Mouse (Mus musculus): ENCODE results near the gene Mlph.

Gene Mlph

GRCm38 (mm10) chr1:90906357-90906756 lies 8.5 kb upstream of the Mlph start:
- DNase-seq (ENCODE audit: low read depth, low spot score), result peak; percentile 45

DNA sequence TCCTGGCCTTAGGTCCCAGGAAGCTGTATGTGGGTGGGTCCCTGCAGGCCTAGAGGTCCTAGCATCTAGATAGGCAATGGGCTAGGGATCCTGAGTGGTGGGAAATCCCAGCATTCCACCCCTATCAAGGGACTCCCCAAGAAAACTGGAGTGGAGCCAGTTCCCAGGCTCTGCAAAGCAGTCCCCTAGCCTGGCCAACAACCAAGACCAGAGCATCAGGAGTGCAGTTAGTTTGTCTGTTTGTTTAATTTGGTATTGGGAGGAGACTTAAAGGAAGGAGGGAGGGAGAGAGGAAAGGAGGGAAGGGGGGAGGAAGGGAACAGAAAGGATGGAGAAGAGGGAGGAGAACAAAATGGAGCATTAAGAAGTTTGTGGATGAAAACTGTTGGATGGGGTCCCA lies 5.7 kb upstream of the Mlph start:
- DNase-seq (ENCODE audit: low read depth, low spot score), result no peak

- DNase-seq (ENCODE audit: low read depth, low spot score), result no peak
Observed at GRCm38 (mm10) chr1:90909631-90910152, 5.2 kb upstream of the Mlph start.

GRCm38 (mm10) chr1:90913231-90913630 lies 1.7 kb upstream of the Mlph start:
- DNase-seq (ENCODE audit: low read depth, low spot score), result no peak

GRCm38 (mm10) chr1:90917509-90917908 lies 2.6 kb downstream of the Mlph start:
- no peak for DNase-seq (ENCODE audit: low read depth, low spot score)

GRCm38 (mm10) chr1:90921687-90922086 lies 6.8 kb downstream of the Mlph start:
- no peak for DNase-seq (ENCODE audit: low read depth, low spot score)

- no peak for DNase-seq (ENCODE audit: low read depth, low spot score)
Observed at GRCm38 (mm10) chr1:90926030-90926429, 11.1 kb downstream of the Mlph start.

DNA sequence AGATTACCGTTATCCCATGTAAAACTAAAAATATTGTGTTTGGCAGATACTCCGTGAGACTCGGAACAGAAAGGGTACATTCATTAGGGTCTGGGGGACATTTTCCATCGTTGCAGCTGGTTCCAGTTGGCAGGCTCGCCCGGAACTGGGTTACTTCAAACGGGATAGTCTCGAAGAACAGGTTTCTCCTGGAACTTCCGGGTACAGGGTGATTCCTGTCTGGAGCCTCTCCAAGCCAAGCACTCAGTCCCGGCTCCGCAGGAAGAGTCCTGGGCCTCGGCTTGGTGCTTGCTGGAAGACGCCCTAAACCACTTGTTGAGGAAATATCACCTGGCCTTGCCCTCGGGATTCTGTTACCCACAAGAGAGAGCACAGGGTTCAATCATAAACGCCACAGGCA lies 12.4 kb downstream of the Mlph start:
- no peak for DNase-seq (ENCODE audit: low read depth, low spot score)

- DNase-seq (ENCODE audit: low read depth, low spot score), result no peak
Observed at GRCm38 (mm10) chr1:90927929-90928574, 13.2 kb downstream of the Mlph start.

DNA sequence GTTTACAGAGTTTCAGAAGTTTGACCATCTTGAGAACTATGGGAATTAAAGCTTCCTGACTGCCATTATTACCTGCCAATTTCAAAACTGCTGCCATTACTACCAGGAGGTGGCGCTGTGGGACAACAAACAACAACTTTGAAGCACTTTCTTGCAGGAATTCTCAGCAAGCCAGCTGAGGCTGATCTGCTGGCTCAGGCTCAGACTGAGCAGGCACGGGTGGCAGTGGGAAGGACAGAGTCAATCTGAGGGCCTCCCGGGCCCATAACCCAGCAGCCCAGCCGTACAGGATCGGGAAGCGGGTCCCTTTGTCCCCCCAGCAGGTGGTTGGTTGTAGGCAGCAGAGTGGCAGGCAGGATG lies 13.7 kb downstream of the Mlph start:
- DNase-seq (ENCODE audit: low read depth, low spot score), result peak; percentile 68

GRCm38 (mm10) chr1:90933001-90933400 lies 18.1 kb downstream of the Mlph start:
- DNase-seq (ENCODE audit: low read depth, low spot score), result no peak

DNA sequence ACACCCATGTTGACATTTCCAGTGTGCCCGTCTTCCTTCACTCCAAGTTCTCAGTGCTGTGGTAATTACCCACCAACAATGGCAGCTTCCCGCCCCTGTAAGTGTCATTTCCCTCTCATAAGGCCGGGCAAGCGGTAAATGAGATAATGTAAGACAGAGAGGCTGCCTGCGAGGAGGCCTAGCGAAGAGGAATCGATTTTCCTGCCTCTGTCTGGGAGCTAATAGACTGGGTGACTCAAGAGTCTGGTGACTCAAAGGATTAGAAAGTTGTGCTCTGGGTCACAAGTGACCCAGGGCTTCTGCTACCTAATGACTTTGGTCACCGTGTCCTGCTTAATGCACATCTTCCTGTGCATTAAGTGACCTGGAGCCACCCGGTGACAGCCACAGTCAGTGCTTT lies 22.1 kb downstream of the Mlph start:
- DNase-seq (ENCODE audit: low read depth, low spot score), result no peak

DNA sequence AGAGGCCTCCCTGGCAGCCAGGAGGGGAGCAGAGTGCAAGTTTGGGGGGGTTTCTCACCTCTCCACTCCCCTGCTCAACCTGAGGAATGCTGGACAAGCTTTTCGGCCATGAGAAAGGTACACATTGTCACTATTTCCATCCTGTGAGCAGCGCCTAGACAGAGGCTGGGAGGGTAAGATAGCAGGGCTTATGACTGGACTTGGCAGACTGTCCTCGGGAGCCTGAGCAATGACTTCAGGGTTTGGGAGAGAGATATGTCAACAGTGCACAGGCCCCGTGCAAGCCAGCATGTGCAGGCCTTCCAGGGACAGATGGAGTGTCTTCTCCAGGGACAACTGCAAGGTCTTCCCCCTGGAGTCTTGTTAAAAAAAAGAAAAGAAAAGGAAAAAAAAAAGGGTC lies 25.1 kb downstream of the Mlph start:
- DNase-seq (ENCODE audit: low read depth, low spot score), result no peak

- peak; percentile 8 for DNase-seq (ENCODE audit: low read depth, low spot score)
Observed at GRCm38 (mm10) chr1:90945171-90945570, 30.3 kb downstream of the Mlph start.

GRCm38 (mm10) chr1:90947252-90947651 lies 32.4 kb downstream of the Mlph start:
- DNase-seq (ENCODE audit: low read depth, low spot score), result no peak

- no peak for DNase-seq (ENCODE audit: low read depth, low spot score)
Observed at GRCm38 (mm10) chr1:90949309-90949708, 34.4 kb downstream of the Mlph start.

- no peak for DNase-seq (ENCODE audit: low read depth, low spot score)
Observed at GRCm38 (mm10) chr1:90951670-90952069, 36.8 kb downstream of the Mlph start.

GRCm38 (mm10) chr1:90952808-90953207 lies 37.9 kb downstream of the Mlph start, which contains the start of gene Prlh:
TSS of gene Prlh (plus strand) at chr1:90953108.
- no peak for DNase-seq (ENCODE audit: low read depth, low spot score)

GRCm38 (mm10) chr1:90953688-90954087 lies 38.8 kb downstream of the Mlph start:
- DNase-seq (ENCODE audit: low read depth, low spot score), result no peak

DNA sequence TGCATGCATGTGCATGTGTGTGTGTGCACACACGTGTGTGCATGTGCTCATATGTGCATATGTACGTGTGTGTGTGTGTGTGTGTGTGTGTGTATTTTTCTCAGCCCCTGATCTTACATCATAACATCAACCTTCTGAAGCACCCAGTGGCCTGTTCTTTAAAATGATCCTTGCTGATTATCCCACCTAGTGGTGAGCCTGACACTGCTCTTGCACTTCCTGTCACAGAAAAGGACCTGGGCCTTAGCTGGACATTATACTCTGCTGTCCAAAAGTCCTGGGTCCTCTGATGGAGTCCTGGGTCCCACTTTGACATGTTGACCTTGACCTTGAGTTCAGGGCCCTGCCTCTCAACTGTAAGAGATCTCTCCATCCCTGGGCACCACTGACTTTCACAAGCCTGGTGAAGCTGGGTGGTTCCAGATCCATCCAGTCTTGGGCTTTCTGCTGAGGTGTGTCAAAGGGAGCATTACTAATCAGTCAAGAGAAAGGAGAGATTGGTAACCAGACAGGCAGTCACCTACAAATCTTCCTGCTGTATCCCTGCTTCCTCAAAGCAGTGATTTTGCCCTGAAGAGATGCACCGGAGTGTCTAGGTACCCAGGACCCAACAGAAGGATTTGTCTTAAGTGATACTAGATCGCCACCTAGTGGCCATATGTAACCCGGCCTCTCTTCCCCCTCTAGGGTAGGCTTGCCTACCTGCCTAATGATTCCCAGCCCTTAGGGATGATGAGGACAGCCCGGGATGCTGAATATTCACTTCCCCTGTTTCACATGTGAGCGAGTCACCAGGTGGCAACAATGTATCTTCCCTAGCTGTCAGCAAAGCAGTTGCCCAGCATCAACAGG lies 41.6 kb downstream of the Mlph start:
- peak; percentile 76 for DNase-seq (ENCODE audit: low read depth, low spot score)

DNA sequence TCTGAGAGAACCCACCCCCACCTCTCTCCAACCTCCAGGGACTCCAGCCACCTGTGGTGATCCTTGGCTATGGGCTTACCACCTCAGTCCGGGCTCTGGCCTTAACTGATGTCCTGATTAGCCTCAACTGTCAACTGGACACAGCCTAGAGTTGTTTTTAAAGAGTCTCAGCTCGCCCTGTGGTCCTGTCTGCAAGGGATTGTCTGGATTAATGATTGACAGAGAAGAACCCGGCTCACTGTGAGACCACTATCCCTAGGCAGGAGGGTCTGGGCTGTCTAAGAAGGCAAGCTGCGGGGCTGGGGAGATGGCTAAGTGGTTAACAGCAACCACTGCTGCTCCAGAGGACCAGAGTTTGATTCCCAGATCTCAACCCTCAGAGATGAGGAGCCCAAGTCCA lies 47.6 kb downstream of the Mlph start:
- no peak for DNase-seq (ENCODE audit: low read depth, low spot score)

- DNase-seq (ENCODE audit: low read depth, low spot score), result no peak
Observed at GRCm38 (mm10) chr1:90962994-90963393, 48.1 kb downstream of the Mlph start.

- DNase-seq (ENCODE audit: low read depth, low spot score), result no peak
Observed at GRCm38 (mm10) chr1:90967583-90967982, 52.7 kb downstream of the Mlph start.
